13 mouse cellular contexts compared by ENCODE assay signal in genomic region chr8:106044151-106044550, GRCm38 (mm10). TPM values are rescaled to one million over a fixed set of nuclear protein-coding genes. Genes with fewer than 3 reads are reported as not detected.
DNase-seq lines count a peak whose midpoint lies in the region; ATAC-seq and TF ChIP-seq lines count a peak whose summit lies in the region.
"Had no signal": no experiment of that assay in that cellular context is flagged by ENCODE, and none has a peak within 500 bp of the region (broad histone marks: within the 10 kb centered on the region; RNA-seq: fewer than 3 reads in every experiment).

No protein-coding gene starts in this region.

- no peak overlapping the region for H3K27ac ChIP-seq in intestine, embryonic 16.5 days (ENCODE audit: low read length)
- H3K27ac ChIP-seq in intestine, embryonic 15.5 days: no peak overlapping the region
- no peak overlapping the region for H3K27ac ChIP-seq in stomach, embryonic 16.5 days (ENCODE audit: low read length)
- H3K27ac ChIP-seq in stomach, postnatal 0 days (replicated peaks): no peak overlapping the region
- H3K27ac ChIP-seq in lung, postnatal 0 days (ENCODE audit: low read length): no peak overlapping the region
- H3K27ac ChIP-seq: layer of hippocampus, adult 2 months; liver, embryonic 14.5 days had no signal

- H3K4me2 ChIP-seq in intestine, embryonic 16.5 days (ENCODE audit: low read depth, low read length): no peak overlapping the region
- no peak overlapping the region for H3K4me2 ChIP-seq in intestine, embryonic 15.5 days (replicated peaks)
- H3K4me2 ChIP-seq in stomach, embryonic 16.5 days (ENCODE audit: low read depth, low read length): no peak overlapping the region
- H3K4me2 ChIP-seq in stomach, postnatal 0 days (replicated peaks; ENCODE audit: low read depth): no peak overlapping the region
- no peak overlapping the region for H3K4me2 ChIP-seq in lung, postnatal 0 days (replicated peaks; ENCODE audit: low read depth, low read length)

- H3K36me3 ChIP-seq in intestine, embryonic 16.5 days (ENCODE audit: control insufficient read depth, insufficient read depth, low read length): no peaks in the 10 kb centered on the region
- H3K36me3 ChIP-seq in intestine, embryonic 15.5 days: 0 out of 2 replicates have a peak, but pooled peaks cover 4% of the 10 kb centered on the region
- peaks cover 5% of the 10 kb centered on the region; the same call in 1 of the 2 replicates for H3K36me3 ChIP-seq in stomach, embryonic 16.5 days (ENCODE audit: control insufficient read depth, insufficient read depth, low read length)
- H3K36me3 ChIP-seq in stomach, postnatal 0 days (ENCODE audit: control insufficient read depth, insufficient read depth, low read length): no peaks in the 10 kb centered on the region
- no peaks in the 10 kb centered on the region for H3K36me3 ChIP-seq in lung, postnatal 0 days (ENCODE audit: insufficient read depth, low read length)

- no peak overlapping the region for H3K9ac ChIP-seq in intestine, embryonic 16.5 days (ENCODE audit: low read depth, low read length)
- no peak overlapping the region for H3K9ac ChIP-seq in intestine, embryonic 15.5 days
- peak overlapping the region; percentile 7; the same call in 1 of the 2 replicates for H3K9ac ChIP-seq in stomach, embryonic 16.5 days (ENCODE audit: low read length)
- no peak overlapping the region for H3K9ac ChIP-seq in stomach, postnatal 0 days (ENCODE audit: low read length)
- H3K9ac ChIP-seq in lung, postnatal 0 days (replicated peaks; ENCODE audit: low read depth): no peak overlapping the region
- H3K9ac ChIP-seq: liver, embryonic 14.5 days had no signal

- H3K4me1 ChIP-seq in intestine, embryonic 16.5 days (ENCODE audit: control insufficient read depth, insufficient read depth, low read length): peaks cover 7% of the 10 kb centered on the region; the same call in 1 of the 2 replicates
- H3K4me1 ChIP-seq in intestine, embryonic 15.5 days (replicated peaks): 0 out of 2 replicates have a peak, but pooled peaks cover 3% of the 10 kb centered on the region
- H3K4me1 ChIP-seq in stomach, embryonic 16.5 days (ENCODE audit: control insufficient read depth, insufficient read depth, low read length): peaks cover 2% of the 10 kb centered on the region; the same call in 1 of the 2 replicates
- no peaks in the 10 kb centered on the region for H3K4me1 ChIP-seq in stomach, postnatal 0 days (replicated peaks; ENCODE audit: control insufficient read depth, insufficient read depth)
- H3K4me1 ChIP-seq in lung, postnatal 0 days (ENCODE audit: insufficient read depth, low read depth, low read length): no peaks in the 10 kb centered on the region

- peak; percentile 27; the same call in 1 of the 2 replicates for ATAC-seq in intestine, embryonic 16.5 days
- ATAC-seq in intestine, embryonic 15.5 days: no peak
- no peak for ATAC-seq in stomach, embryonic 16.5 days (ENCODE audit: insufficient read depth, low FRiP score)
- ATAC-seq in stomach, postnatal 0 days (ENCODE audit: low FRiP score, low TSS enrichment): no peak
- ATAC-seq in lung, postnatal 0 days: no peak
- ATAC-seq: activated CD4-positive, CD25-positive, alpha-beta regulatory T cell, adult 4 months had no signal

- no peak for DNase-seq in stomach, postnatal 0 days (ENCODE audit: low spot score)
- peak; percentile 46 for DNase-seq in heart, adult 8-10 months (ENCODE audit: low spot score)
- DNase-seq in retina, embryonic 14.5 days (ENCODE audit: low spot score): peak; percentile 41
- DNase-seq in lung, postnatal 0 days (ENCODE audit: low spot score): no peak
- DNase-seq in left cerebral cortex, postnatal 10 days (ENCODE audit: extremely low spot score in 1 of 2, low spot score in 2 of 2): no peak
- DNase-seq: right cerebral cortex, postnatal 14 days had no signal

- no peaks in the 10 kb centered on the region for H3K9me3 ChIP-seq in intestine, embryonic 16.5 days (ENCODE audit: control insufficient read depth, low read length)
- H3K9me3 ChIP-seq in intestine, embryonic 15.5 days: no peaks in the 10 kb centered on the region
- H3K9me3 ChIP-seq in stomach, embryonic 16.5 days (replicated peaks; ENCODE audit: control insufficient read depth, low read length): no peaks in the 10 kb centered on the region
- H3K9me3 ChIP-seq in stomach, postnatal 0 days (ENCODE audit: control insufficient read depth, low read length): no peaks in the 10 kb centered on the region
- no peaks in the 10 kb centered on the region for H3K9me3 ChIP-seq in lung, postnatal 0 days (ENCODE audit: low read length)

- WGBS in intestine, embryonic 16.5 days: 67% methylated on average over 3 of the region's 3 CpGs
- WGBS in intestine, embryonic 15.5 days: 79% methylated on average over 3 of the region's 3 CpGs
- 61% methylated on average over 3 of the region's 3 CpGs for WGBS in stomach, embryonic 16.5 days
- WGBS in stomach, postnatal 0 days: 56% methylated on average over 3 of the region's 3 CpGs
- 76% methylated on average over 3 of the region's 3 CpGs for WGBS in lung, postnatal 0 days

- H3K4me3 ChIP-seq in intestine, embryonic 16.5 days (ENCODE audit: low read length): no peak overlapping the region
- no peak overlapping the region for H3K4me3 ChIP-seq in intestine, embryonic 15.5 days (replicated peaks)
- no peak overlapping the region for H3K4me3 ChIP-seq in stomach, embryonic 16.5 days (replicated peaks; ENCODE audit: low read length)
- no peak overlapping the region for H3K4me3 ChIP-seq in stomach, postnatal 0 days (ENCODE audit: low read depth, low read length)
- H3K4me3 ChIP-seq in lung, postnatal 0 days (ENCODE audit: low read depth, low read length): no peak overlapping the region
- H3K4me3 ChIP-seq: layer of hippocampus, adult 2 months had no signal

- no peaks in the 10 kb centered on the region for H3K27me3 ChIP-seq in intestine, embryonic 16.5 days (replicated peaks; ENCODE audit: control insufficient read depth, insufficient read depth, low read length)
- no peaks in the 10 kb centered on the region for H3K27me3 ChIP-seq in intestine, embryonic 15.5 days (replicated peaks)
- no peaks in the 10 kb centered on the region for H3K27me3 ChIP-seq in stomach, embryonic 16.5 days (ENCODE audit: control insufficient read depth, insufficient read depth, low read length)
- H3K27me3 ChIP-seq in stomach, postnatal 0 days (ENCODE audit: control insufficient read depth, insufficient read depth, low read length): no peaks in the 10 kb centered on the region
- no peaks in the 10 kb centered on the region for H3K27me3 ChIP-seq in lung, postnatal 0 days (replicated peaks; ENCODE audit: insufficient read depth, low read length)

- TF ChIP-seq CTCF in stomach, postnatal 0 days (IDR thresholded peaks at IDR 0.05; ENCODE audit: low read depth): no peak
- TF ChIP-seq CTCF in lung, postnatal 0 days (IDR thresholded peaks at IDR 0.05): no peak

- TF ChIP-seq EP300 in stomach, postnatal 0 days (optimal IDR thresholded peaks at IDR 0.05): no peak
- TF ChIP-seq EP300 in lung, postnatal 0 days (IDR thresholded peaks at IDR 0.05): no peak

- intact Hi-C loops in left cerebral cortex, postnatal 10 days (cut with DNase I): no loop called here

RNA-seq across cellular contexts. Expression of gene Nfatc3, which starts 14.5 kb away (rescaled TPM):
- 4.0 and 4.5 TPM in 2 replicates for polyA plus RNA-seq in intestine, embryonic 16.5 days (2015; fragmentation: Nextera tagmentation; extraction: Ambion mirVana)
- 6.0 and 6.2 TPM in 2 replicates for polyA plus RNA-seq in intestine, embryonic 15.5 days (2015; fragmentation: Nextera tagmentation; extraction: Ambion mirVana)
- 4.7 and 5.3 TPM in 2 replicates for polyA plus RNA-seq in stomach, embryonic 16.5 days (2015; fragmentation: Nextera tagmentation; extraction: Ambion mirVana)
- polyA plus RNA-seq in stomach, postnatal 0 days (2015; fragmentation: Nextera tagmentation; extraction: Ambion mirVana): 2.5 TPM in 2 replicates
- 10 to 100 TPM; 14.1 to 19.5 (median 18.0) TPM for total RNA-seq in heart, adult 8-10 months (2022)
- 3.4 and 4.2 TPM in 2 replicates for polyA plus RNA-seq in lung, postnatal 0 days (2015; fragmentation: Nextera tagmentation; extraction: Ambion mirVana)
- total RNA-seq in left cerebral cortex, postnatal 10 days (2021): 10 to 100 TPM; 10.9 to 12.1 TPM

RNA-seq across cellular contexts. Expression of gene Ddx28, which starts 32.5 kb away (rescaled TPM):
- polyA plus RNA-seq in intestine, embryonic 16.5 days (2015; fragmentation: Nextera tagmentation; extraction: Ambion mirVana): 13.7 and 15.1 TPM in 2 replicates
- 14.2 and 15.5 TPM in 2 replicates for polyA plus RNA-seq in intestine, embryonic 15.5 days (2015; fragmentation: Nextera tagmentation; extraction: Ambion mirVana)
- polyA plus RNA-seq in stomach, embryonic 16.5 days (2015; fragmentation: Nextera tagmentation; extraction: Ambion mirVana): 14.8 and 16.5 TPM in 2 replicates
- polyA plus RNA-seq in stomach, postnatal 0 days (2015; fragmentation: Nextera tagmentation; extraction: Ambion mirVana): 9.2 and 10.0 TPM in 2 replicates
- total RNA-seq in heart, adult 8-10 months (2022): 10 to 100 TPM; 11.0 to 12.4 (median 11.2) TPM
- 10.5 and 11.4 TPM in 2 replicates for polyA plus RNA-seq in lung, postnatal 0 days (2015; fragmentation: Nextera tagmentation; extraction: Ambion mirVana)
- total RNA-seq in left cerebral cortex, postnatal 10 days (2021): 10 to 100 TPM; 14.3 to 15.2 TPM

RNA-seq across cellular contexts. Expression of gene Dpep2nb, which starts 38.4 kb away (rescaled TPM):
- 0.12 TPM in 1 of 2 replicates, not detected in the other for polyA plus RNA-seq in intestine, embryonic 16.5 days (2015; fragmentation: Nextera tagmentation; extraction: Ambion mirVana)
- polyA plus RNA-seq in intestine, embryonic 15.5 days (2015; fragmentation: Nextera tagmentation; extraction: Ambion mirVana): not detected in 2 replicates
- not detected in 2 replicates for polyA plus RNA-seq in stomach, embryonic 16.5 days (2015; fragmentation: Nextera tagmentation; extraction: Ambion mirVana)
- polyA plus RNA-seq in stomach, postnatal 0 days (2015; fragmentation: Nextera tagmentation; extraction: Ambion mirVana): not detected in 2 replicates
- not detected for total RNA-seq in heart, adult 8-10 months (2022)
- polyA plus RNA-seq in lung, postnatal 0 days (2015; fragmentation: Nextera tagmentation; extraction: Ambion mirVana): 0.12 TPM in 1 of 2 replicates, not detected in the other
- total RNA-seq in left cerebral cortex, postnatal 10 days (2021): not detected
- total RNA-seq: layer of hippocampus, adult 2 months had no signal
- polyA plus RNA-seq: activated CD4-positive, CD25-positive, alpha-beta regulatory T cell, adult 4 months; heart, embryonic 14.5 days; liver, embryonic 14.5 days had no signal

RNA-seq across cellular contexts. Expression of gene Dus2, which starts 53.0 kb away (rescaled TPM):
- polyA plus RNA-seq in intestine, embryonic 16.5 days (2015; fragmentation: Nextera tagmentation; extraction: Ambion mirVana): 17.2 and 17.6 TPM in 2 replicates
- polyA plus RNA-seq in intestine, embryonic 15.5 days (2015; fragmentation: Nextera tagmentation; extraction: Ambion mirVana): 16.2 and 17.5 TPM in 2 replicates
- polyA plus RNA-seq in stomach, embryonic 16.5 days (2015; fragmentation: Nextera tagmentation; extraction: Ambion mirVana): 18.3 and 18.5 TPM in 2 replicates
- 8.1 and 8.3 TPM in 2 replicates for polyA plus RNA-seq in stomach, postnatal 0 days (2015; fragmentation: Nextera tagmentation; extraction: Ambion mirVana)
- 10 to 100 TPM in 1 of 4 experiments, 1 to 10 TPM in 3; 8.5 to 10.9 (median 8.7) TPM for total RNA-seq in heart, adult 8-10 months (2022)
- 7.4 and 8.8 TPM in 2 replicates for polyA plus RNA-seq in lung, postnatal 0 days (2015; fragmentation: Nextera tagmentation; extraction: Ambion mirVana)
- total RNA-seq in left cerebral cortex, postnatal 10 days (2021): 10 to 100 TPM; 18.9 to 20.9 TPM

Comparison
In these comparisons a context has a peak if more than half of its experiments do, and no peak if none do; other contexts are left out.
1. DNase-seq: peak in heart, adult 8-10 months (single experiment) and retina, embryonic 14.5 days (single experiment); none in stomach, postnatal 0 days (single experiment), lung, postnatal 0 days (single experiment) and left cerebral cortex, postnatal 10 days (0 of 2).